Mouse (Mus musculus) lung, embryonic 16.5 days (tissue): ENCODE results near the gene Tbx1. TPM values are rescaled to one million over a fixed set of nuclear protein-coding genes. Genes with fewer than 3 reads are reported as not detected.

Experiments used
- ATAC-seq: fragments of 200-750 bp; cut with Nextera tagmentation; 2 replicates; pipeline ENCODE4 v1.8.0; 2017; ENCODE audit warnings: low read depth, mild to moderate bottlenecking, moderate library complexity
- H3K27ac ChIP-seq: fragments of 300-500 bp; sonication (generic); 2 replicates; pipeline ENCODE4 v1.5.1; 2014; ENCODE audit warnings: mild to moderate bottlenecking, control low read depth, low read length
- H3K27me3 ChIP-seq: fragments of 300-500 bp; sonication (generic); 2 replicates; pipeline ENCODE4 v1.6.1; 2014; ENCODE audit warnings: low read depth, low read length, mixed read lengths; ENCODE audit not compliant: control insufficient read depth, insufficient read depth
- H3K36me3 ChIP-seq: fragments of 300-500 bp; sonication (generic); 2 replicates; pipeline ENCODE4 v1.6.1; 2014; ENCODE audit warnings: low read length; ENCODE audit not compliant: control insufficient read depth, insufficient read depth
- H3K4me1 ChIP-seq: fragments of 300-500 bp; sonication (generic); replicated peaks from 2 replicates; pipeline ENCODE4 v1.6.1; 2014; ENCODE audit warnings: low read length, mixed read lengths; ENCODE audit not compliant: control insufficient read depth, insufficient read depth
- H3K4me2 ChIP-seq: fragments of 300-500 bp; sonication (generic); 2 replicates; pipeline ENCODE4 v1.6.1; 2014; ENCODE audit warnings: low read depth, low read length, control low read depth
- H3K4me3 ChIP-seq: fragments of 300-500 bp; sonication (generic); 2 replicates; pipeline ENCODE4 v1.5.1; 2014; ENCODE audit warnings: mild to moderate bottlenecking, low read length, control low read depth
- H3K9ac ChIP-seq: fragments of 300-500 bp; sonication (generic); 2 replicates; pipeline ENCODE4 v1.6.1; 2014; ENCODE audit warnings: low read length, control low read depth
- H3K9me3 ChIP-seq: fragments of 300-500 bp; sonication (generic); 2 replicates; pipeline ENCODE4 v1.6.1; 2016; ENCODE audit warnings: low read length; ENCODE audit not compliant: control insufficient read depth
- WGBS: fragments of 180-500 bp; shearing (Covaris S2); extraction: QIAGEN DNeasy Blood & Tissue Kit; methylation state at CpG from one replicate; pipeline ENCODE4 v1.1.7; 2014; 5-methylcytosine and 5-hydroxymethylcytosine counted together
- polyA plus RNA-seq: library from polyadenylated mRNA; unstranded; fragments of >200 nt; fragmentation: Nextera tagmentation; extraction: Ambion mirVana; gene quantifications from 2 replicates; pipeline ENCODE4 v1.2.1, GENCODE M21; 2015

Gene Tbx1
- polyA plus RNA-seq, 1 experiment from 2014 or later, result 5.5 TPM

- no peak overlapping the region for H3K4me3 ChIP-seq
- peaks cover 30% of the 10 kb centered on the region for H3K4me1 ChIP-seq
- H3K9me3 ChIP-seq, result no peaks in the 10 kb centered on the region
- WGBS, result 59% methylated on average over 15 of the region's 15 CpGs
- H3K36me3 ChIP-seq, result no peaks in the 10 kb centered on the region; the same call in 1 of the 2 replicates
- no peak overlapping the region for H3K4me2 ChIP-seq
- ATAC-seq, result no peak
- no peak overlapping the region for H3K27ac ChIP-seq
- H3K27me3 ChIP-seq, result peaks cover 66% of the 10 kb centered on the region
- no peak overlapping the region for H3K9ac ChIP-seq
Measured at GRCm38 (mm10) chr16:18624641-18625040, 34.2 kb upstream of the Tbx1 start.

GRCm38 (mm10) chr16:18623751-18624540 is 33.5 kb upstream of the Tbx1 start:
- Histone ChIP-seq H3K4me2 (no peak overlapping the region), H3K9me3 (no peaks in the 10 kb centered on the region), H3K9ac (no peak overlapping the region), H3K4me3 (no peak overlapping the region), H3K4me1 (peaks cover 27% of the 10 kb centered on the region), H3K27ac (no peak overlapping the region), H3K36me3 (no peaks in the 10 kb centered on the region; the same call in 1 of the 2 replicates), H3K27me3 (peaks cover 72% of the 10 kb centered on the region)
- no peak for ATAC-seq
- WGBS, result 64% methylated on average over 15 of the region's 15 CpGs

GRCm38 (mm10) chr16:18622916-18623750 is 32.7 kb upstream of the Tbx1 start:
- no peaks in the 10 kb centered on the region for H3K9me3 ChIP-seq
- H3K36me3 ChIP-seq, result no peaks in the 10 kb centered on the region; the same call in 1 of the 2 replicates
- H3K4me2 ChIP-seq, result no peak overlapping the region
- no peak overlapping the region for H3K27ac ChIP-seq
- H3K27me3 ChIP-seq, result peaks cover 78% of the 10 kb centered on the region
- WGBS, result 64% methylated on average over 29 of the region's 29 CpGs
- no peak overlapping the region for H3K9ac ChIP-seq
- no peak overlapping the region for H3K4me3 ChIP-seq
- no peak for ATAC-seq
- peaks cover 22% of the 10 kb centered on the region for H3K4me1 ChIP-seq

- no peak within 1 kb of the TSS for H3K9ac ChIP-seq
- 34% methylated on average over 17 of the region's 17 CpGs for WGBS
- ATAC-seq, result no peak
Measured at GRCm38 (mm10) chr16:18622019-18622418, 31.5 kb upstream of the Tbx1 start, which contains the start of gene Gp1bb. TSS of gene Gp1bb (minus strand) at chr16:18622403.

GRCm38 (mm10) chr16:18621362-18622001 is 31.0 kb upstream of the Tbx1 start:
- 6% methylated on average over 38 of the region's 38 CpGs for WGBS
- Histone ChIP-seq H3K27me3 (peaks cover 80% of the 10 kb centered on the region), H3K4me2 (peak overlapping the region; percentile 96), H3K27ac (no peak overlapping the region), H3K9ac (no peak overlapping the region; the same call in 1 of the 2 replicates), H3K36me3 (no peaks in the 10 kb centered on the region; the same call in 1 of the 2 replicates), H3K4me1 (peaks cover 22% of the 10 kb centered on the region), H3K9me3 (no peaks in the 10 kb centered on the region), H3K4me3 (peak overlapping the region; percentile 55)
- ATAC-seq, result no peak

More at GRCm38 (mm10) chr16:18622019-18622418, 31.5 kb upstream of the Tbx1 start, which contains the start of gene Gp1bb:
- H3K4me1 ChIP-seq, result peaks cover 26% of the 10 kb centered on the region
- peak within 1 kb of the TSS; percentile 96 for H3K4me2 ChIP-seq
- no peaks in the 10 kb centered on the region; the same call in 1 of the 2 replicates for H3K36me3 ChIP-seq
- peak within 1 kb of the TSS; percentile 55 for H3K4me3 ChIP-seq
- H3K27me3 ChIP-seq, result peaks cover 80% of the 10 kb centered on the region
- H3K9me3 ChIP-seq, result no peaks in the 10 kb centered on the region
- H3K27ac ChIP-seq, result no peak within 1 kb of the TSS

- Histone ChIP-seq H3K9me3 (no peaks in the 10 kb centered on the region), H3K4me3 (peak overlapping the region; percentile 55), H3K27ac (no peak overlapping the region), H3K9ac (peak overlapping the region; percentile 45), H3K36me3 (no peaks in the 10 kb centered on the region; the same call in 1 of the 2 replicates), H3K27me3 (peaks cover 77% of the 10 kb centered on the region), H3K4me1 (peaks cover 16% of the 10 kb centered on the region), H3K4me2 (peak overlapping the region; percentile 96)
- WGBS, result 2% methylated on average over 68 of the region's 74 CpGs
- 0 out of 2 replicates have a peak, but pooled peaks have one; percentile 20 for ATAC-seq
Measured at GRCm38 (mm10) chr16:18620601-18621361, 30.3 kb upstream of the Tbx1 start.

GRCm38 (mm10) chr16:18620201-18620600 is 29.7 kb upstream of the Tbx1 start:
- no peak for ATAC-seq
- no peaks in the 10 kb centered on the region for H3K9me3 ChIP-seq
- H3K36me3 ChIP-seq, result no peaks in the 10 kb centered on the region; the same call in 1 of the 2 replicates
- H3K4me1 ChIP-seq, result peaks cover 15% of the 10 kb centered on the region
- no peak overlapping the region for H3K9ac ChIP-seq
- H3K4me2 ChIP-seq, result peak overlapping the region; percentile 96
- H3K27ac ChIP-seq, result no peak overlapping the region
- H3K27me3 ChIP-seq, result peaks cover 71% of the 10 kb centered on the region
- peak overlapping the region; percentile 55 for H3K4me3 ChIP-seq
- 40% methylated on average over 6 of the region's 6 CpGs for WGBS

- Histone ChIP-seq H3K27ac (no peak overlapping the region), H3K9ac (no peak overlapping the region), H3K9me3 (no peaks in the 10 kb centered on the region), H3K4me1 (peaks cover 15% of the 10 kb centered on the region), H3K4me2 (no peak overlapping the region), H3K36me3 (no peaks in the 10 kb centered on the region; the same call in 1 of the 2 replicates), H3K27me3 (peaks cover 60% of the 10 kb centered on the region), H3K4me3 (no peak overlapping the region)
- WGBS, result 60% methylated on average over 4 of the region's 4 CpGs
- ATAC-seq, result no peak
Measured at GRCm38 (mm10) chr16:18619110-18619509, 28.6 kb upstream of the Tbx1 start.
